Mouse (Mus musculus) CD4-positive, CD25-positive, alpha-beta regulatory T cell, adult 2 months (primary cell): ENCODE data around the gene Mtmr11.
"Not testable (repeated sequence)": the region's sequence is repeated elsewhere in the genome, so short reads cannot be mapped to it uniquely, and the experiment has no call there.

Experiments used
- DNase-seq: peaks from one replicate; pipeline ENCODE4 v3.0.0-alpha.2; 2012; ENCODE audit warnings: low read depth, low spot score

Mtmr11 gene

DNA sequence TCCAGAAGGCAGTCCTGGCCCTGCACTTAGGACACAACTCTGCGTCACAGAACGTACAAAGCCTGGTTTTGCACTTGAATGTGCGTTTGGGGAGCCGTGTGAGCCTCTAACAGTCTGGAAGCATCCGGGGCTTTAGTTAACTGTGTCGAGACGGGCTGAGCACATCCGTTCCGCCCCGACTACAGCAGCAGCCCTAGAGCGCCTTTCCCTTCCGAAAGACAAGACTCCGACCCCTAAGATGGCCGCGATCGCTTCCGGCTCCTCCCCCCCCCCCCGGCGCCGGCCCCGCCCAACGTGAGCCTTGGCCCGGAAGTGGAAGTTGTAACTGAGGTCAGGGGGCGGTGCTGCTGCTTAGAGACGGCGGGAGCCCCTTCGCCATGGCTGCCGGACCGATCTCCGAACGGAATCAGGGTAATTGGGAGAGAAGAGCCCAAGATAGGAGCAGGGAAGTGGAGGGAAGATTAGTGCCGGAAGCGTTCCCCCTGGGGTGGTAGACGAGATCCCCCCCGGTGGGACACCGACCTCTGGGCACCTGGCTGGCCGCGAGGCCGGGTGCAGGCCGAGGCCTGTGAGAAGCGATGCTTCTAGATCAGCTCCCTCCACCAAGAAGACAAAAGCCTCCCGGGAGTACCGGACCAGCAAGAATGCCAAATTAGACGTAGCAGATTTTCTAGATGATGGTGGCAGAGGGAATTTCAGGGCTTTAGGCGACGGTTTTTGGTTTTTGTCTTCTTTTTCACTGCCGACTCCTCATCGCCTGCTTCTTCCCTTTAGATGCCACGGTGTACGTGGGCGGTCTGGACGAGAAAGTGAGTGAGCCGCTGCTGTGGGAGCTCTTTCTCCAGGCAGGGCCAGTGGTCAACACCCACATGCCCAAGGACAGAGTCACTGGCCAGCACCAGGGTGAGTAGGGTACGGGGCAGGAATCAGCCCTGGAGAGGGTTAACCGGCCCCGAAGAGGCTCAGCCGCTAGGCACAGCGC, 10.7 kb downstream of the Mtmr11 start, which contains the start of gene Sf3b4:
Sf3b4 (plus strand) TSS at position 136 of the 982 bp plus-strand sequence.
- DNase-seq, result peak; percentile 96

DNA sequence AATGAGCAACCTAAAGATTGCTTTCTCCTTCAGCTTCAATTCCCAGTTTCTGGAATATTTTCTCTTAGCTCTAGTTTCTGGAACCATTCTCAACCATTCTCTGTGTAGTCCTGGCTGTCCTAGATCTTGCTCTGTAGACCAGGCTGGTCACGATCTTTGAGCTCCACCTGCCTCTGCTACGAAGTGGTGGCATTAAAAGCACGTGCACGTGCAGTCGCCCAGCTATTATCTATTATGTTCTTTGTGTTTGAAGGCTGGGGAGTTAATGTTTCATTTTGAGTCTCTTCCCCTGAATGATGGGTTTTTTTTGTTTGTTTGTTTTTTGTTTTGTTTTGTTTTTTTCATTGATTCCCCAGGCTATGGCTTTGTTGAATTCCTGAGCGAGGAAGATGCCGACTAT, 11.4 kb downstream of the Mtmr11 start:
- no peak for DNase-seq

GRCm38 (mm10) chr3:96174042-96174441, 12.2 kb downstream of the Mtmr11 start:
- DNase-seq, result not testable (repeated sequence)

GRCm38 (mm10) chr3:96175251-96175650, 13.4 kb downstream of the Mtmr11 start:
- DNase-seq, result no peak

GRCm38 (mm10) chr3:96178427-96178826, 16.6 kb downstream of the Mtmr11 start:
- no peak for DNase-seq

DNA sequence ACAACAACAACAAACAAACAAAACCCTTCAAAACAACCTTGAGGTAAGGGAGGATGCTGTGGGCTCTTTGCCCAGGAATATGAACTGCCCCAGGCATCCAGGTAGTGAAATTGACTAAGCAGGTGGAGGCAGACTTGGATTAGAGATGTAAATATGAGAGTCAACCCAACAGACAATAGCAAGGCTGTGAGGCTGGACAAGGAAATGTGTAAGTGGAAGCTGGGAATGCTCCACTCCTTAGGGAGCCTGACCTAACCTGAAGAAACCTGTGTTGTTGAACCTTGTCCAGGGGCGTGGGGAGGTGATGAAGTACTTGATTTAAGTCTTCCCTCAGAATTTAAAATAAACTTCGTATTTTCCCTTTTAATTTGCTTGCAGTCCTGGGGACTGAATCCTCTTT, 17.1 kb downstream of the Mtmr11 start:
- DNase-seq, result no peak

GRCm38 (mm10) chr3:96179531-96179930, 17.7 kb downstream of the Mtmr11 start:
- no peak for DNase-seq

DNA sequence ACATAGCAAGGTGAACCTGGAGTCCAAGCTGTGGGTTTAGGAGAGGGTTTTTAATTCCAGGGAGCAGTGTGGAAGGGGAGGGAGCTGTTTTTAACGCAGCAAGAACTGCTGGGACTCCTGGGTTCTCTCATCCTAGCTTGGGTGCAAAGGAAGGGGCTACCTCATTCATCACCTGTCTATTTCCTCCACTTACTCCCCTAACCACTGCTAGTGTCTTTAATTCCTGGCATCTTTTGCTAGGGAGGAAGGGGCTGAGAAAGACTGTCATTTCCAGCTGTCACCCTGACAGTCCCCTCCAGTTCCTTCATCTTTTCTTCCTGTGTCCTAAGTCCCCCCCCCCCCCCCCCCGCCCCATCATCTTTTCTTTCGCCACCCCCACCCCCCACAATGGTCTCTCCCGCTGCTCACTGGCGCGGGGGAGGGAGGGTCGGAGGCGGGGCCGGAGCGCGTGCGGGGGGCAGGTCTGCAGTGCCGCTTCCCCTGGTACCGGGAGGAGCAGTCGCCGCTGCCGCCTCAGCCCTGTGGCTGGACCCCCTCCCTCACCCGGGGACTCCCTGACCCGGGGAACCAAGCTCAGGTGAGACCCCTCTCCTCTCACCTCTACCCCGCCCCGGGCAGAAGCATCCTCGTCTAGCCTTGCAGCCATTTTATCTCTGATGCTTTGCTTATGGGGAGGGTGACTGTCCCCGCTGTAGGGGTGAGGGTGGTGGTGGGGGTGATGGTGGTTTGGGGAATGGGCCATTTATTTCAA, 19.1 kb downstream of the Mtmr11 start, which contains the start of gene Sv2a:
Sv2a (plus strand) TSS at position 425 of the 751 bp plus-strand sequence.
- DNase-seq, result peak; percentile 71

GRCm38 (mm10) chr3:96181510-96182381, 19.9 kb downstream of the Mtmr11 start:
- no peak for DNase-seq

DNA sequence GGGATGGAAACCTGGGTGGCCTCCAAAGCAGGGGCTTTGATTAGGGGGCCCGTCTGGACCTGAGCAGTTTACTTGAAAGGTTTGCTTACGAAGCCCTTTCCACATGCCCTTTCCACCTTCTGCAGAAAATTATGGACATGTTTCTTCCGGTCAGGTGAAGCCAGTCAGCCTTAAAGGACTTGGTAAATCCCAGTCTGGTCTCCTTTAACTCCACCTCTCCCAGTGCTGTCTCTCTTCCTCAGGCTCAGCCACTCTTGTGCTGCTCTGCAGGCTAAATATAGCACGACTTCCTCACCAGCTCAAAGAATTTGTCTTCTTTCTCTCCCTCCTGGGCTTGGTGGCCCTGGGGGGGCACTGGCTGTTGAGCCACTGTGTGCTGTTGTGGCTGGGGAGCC, 20.6 kb downstream of the Mtmr11 start:
- DNase-seq, result no peak

GRCm38 (mm10) chr3:96192977-96193376, 31.2 kb downstream of the Mtmr11 start:
- DNase-seq, result no peak

DNA sequence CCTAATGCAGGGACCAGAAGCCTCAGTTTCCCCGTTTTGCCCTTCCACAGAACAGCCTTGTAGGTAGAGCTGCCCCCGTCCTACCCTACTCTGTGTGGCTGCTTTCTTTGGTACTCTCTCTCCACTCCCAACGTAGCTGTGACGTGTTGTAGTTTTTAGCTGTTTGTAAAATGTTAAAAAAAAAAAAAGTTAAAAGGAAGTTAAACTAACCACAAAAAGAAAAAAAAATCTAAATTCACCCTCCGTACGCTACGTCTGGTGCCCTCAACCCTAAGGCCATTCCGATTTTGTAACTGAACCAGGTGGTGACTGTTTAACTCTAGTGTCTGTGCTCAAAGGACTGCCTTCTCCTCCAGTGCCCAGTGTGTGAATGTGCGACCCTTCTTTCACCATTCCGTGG, 33.2 kb downstream of the Mtmr11 start:
- DNase-seq, result peak; percentile 63

- DNase-seq, result peak; percentile 26
These were observed 34.0 kb downstream of the Mtmr11 start for GRCm38 (mm10) chr3:96195616-96196313.

DNA sequence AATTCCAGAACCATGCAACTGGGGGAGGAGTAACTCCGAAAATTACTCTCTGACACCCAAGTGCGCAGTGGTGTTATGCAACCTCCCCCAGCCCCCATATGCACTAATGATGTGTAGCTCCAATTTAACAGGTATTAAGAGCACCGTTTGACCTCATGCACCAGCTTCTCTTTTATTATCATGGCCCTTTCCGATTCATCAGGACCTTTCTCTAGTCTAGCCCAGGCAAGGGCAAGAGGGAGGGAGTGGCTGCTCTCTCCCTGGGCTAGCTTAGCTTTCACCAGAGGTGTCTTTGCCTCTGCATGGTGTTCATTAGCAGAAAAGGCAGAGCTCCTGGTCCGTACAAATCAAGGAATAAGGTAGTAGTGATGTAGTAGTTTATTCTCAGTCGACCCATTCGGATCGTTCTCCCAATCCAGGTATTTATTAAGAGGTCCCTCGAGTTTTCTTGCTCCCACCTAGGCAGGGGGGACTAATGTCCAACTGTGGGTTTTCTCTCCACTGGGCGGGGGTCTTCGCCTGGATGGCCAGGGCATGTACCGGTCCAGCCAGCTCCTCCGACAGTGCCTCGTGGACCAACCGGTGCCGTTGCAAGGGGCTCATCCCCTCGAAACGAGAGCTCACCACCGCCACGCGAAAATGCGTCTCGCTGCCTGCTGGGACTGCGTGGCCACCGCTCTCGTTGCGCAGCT, 34.8 kb downstream of the Mtmr11 start:
- peak; percentile 14 for DNase-seq

- DNase-seq, result peak; percentile 91
These were observed 35.4 kb downstream of the Mtmr11 start for GRCm38 (mm10) chr3:96197129-96197749.

GRCm38 (mm10) chr3:96198181-96198580, 36.4 kb downstream of the Mtmr11 start:
- peak; percentile 85 for DNase-seq

- not testable (repeated sequence) for DNase-seq
These were observed 36.9 kb downstream of the Mtmr11 start for GRCm38 (mm10) chr3:96198601-96199251.

GRCm38 (mm10) chr3:96199731-96200130, 37.9 kb downstream of the Mtmr11 start:
- peak; percentile 19 for DNase-seq

GRCm38 (mm10) chr3:96207819-96208218, 46.0 kb downstream of the Mtmr11 start:
- peak; percentile 22 for DNase-seq
